Mouse (Mus musculus) midbrain, postnatal 0 days (tissue): ENCODE results near the gene Fto. TPM values are rescaled to one million over a fixed set of nuclear protein-coding genes. Genes with fewer than 3 reads are reported as not detected.

Experiments used
- ATAC-seq: fragments of 200-750 bp; cut with Nextera tagmentation; 2 replicates; pipeline ENCODE4 v1.8.0; 2017; ENCODE audit warnings: moderate number of reproducible peaks, mild to moderate bottlenecking, moderate TSS enrichment, moderate library complexity; ENCODE audit not compliant: low FRiP score
- DNase-seq: peaks from one replicate; pipeline ENCODE4 v3.0.0-alpha.2; 2015; ENCODE audit warnings: low spot score
- H3K27ac ChIP-seq: fragments of 300-500 bp; sonication (generic); 2 replicates; pipeline ENCODE4 v1.5.1; 2014; ENCODE audit warnings: low read depth, mild to moderate bottlenecking, low read length, mixed read lengths
- H3K27me3 ChIP-seq: fragments of 300-500 bp; sonication (generic); 2 replicates; pipeline ENCODE4 v1.6.1; 2014; ENCODE audit warnings: low read length, control low read depth, mixed read lengths; ENCODE audit not compliant: insufficient read depth
- H3K36me3 ChIP-seq: fragments of 300-500 bp; sonication (generic); 2 replicates; pipeline ENCODE4 v1.6.1; 2014; ENCODE audit warnings: low read length, control low read depth, mixed read lengths; ENCODE audit not compliant: insufficient read depth
- H3K4me1 ChIP-seq: fragments of 300-500 bp; sonication (generic); 2 replicates; pipeline ENCODE4 v1.6.1; 2014; ENCODE audit warnings: mild to moderate bottlenecking, control low read depth, antibody characterized with exemption, low read length, mixed read lengths; ENCODE audit not compliant: insufficient read depth
- H3K4me2 ChIP-seq: fragments of 300-500 bp; sonication (generic); 2 replicates; pipeline ENCODE4 v1.6.1; 2014; ENCODE audit warnings: low read depth, mild to moderate bottlenecking, low read length, mixed read lengths; ENCODE audit not compliant: poor library complexity, severe bottlenecking
- H3K4me3 ChIP-seq: fragments of 300-500 bp; sonication (generic); 2 replicates; pipeline ENCODE4 v1.5.1; 2014; ENCODE audit warnings: low read depth, mild to moderate bottlenecking, low read length, moderate library complexity
- H3K9ac ChIP-seq: fragments of 300-500 bp; sonication (generic); replicated peaks from 2 replicates; pipeline ENCODE4 v1.6.1; 2014; ENCODE audit warnings: mild to moderate bottlenecking, low read length, moderate library complexity, mixed read lengths; ENCODE audit not compliant: poor library complexity, severe bottlenecking
- H3K9me3 ChIP-seq: fragments of 300-500 bp; sonication (generic); 2 replicates; pipeline ENCODE4 v1.6.1; 2016; ENCODE audit warnings: low read length, control low read depth
- CTCF ChIP-seq: IDR thresholded peaks from 2 replicates; pipeline ENCODE4 v1.5.1; 2016; ENCODE audit warnings: antibody characterized with exemption, mild to moderate bottlenecking
- WGBS: fragments of 180-500 bp; shearing (Covaris S2); extraction: QIAGEN DNeasy Blood & Tissue Kit; methylation state at CpG from one replicate; pipeline ENCODE4 v1.1.7; 2014; 5-methylcytosine and 5-hydroxymethylcytosine counted together
- polyA plus RNA-seq: library from polyadenylated mRNA; unstranded; fragments of >200 nt; fragmentation: Nextera tagmentation; extraction: Ambion mirVana; gene quantifications from 2 replicates; pipeline ENCODE4 v1.2.1, GENCODE M21; 2015
- total RNA-seq: library from RNA; depleted of rRNA; stranded (reverse); fragments of >200 nt; gene quantifications from 2 replicates; pipeline ENCODE4 v1.2.3, GENCODE M21; 2014

The Fto gene
- total and polyA plus RNA-seq, 2 experiments from 2014 or later = 97.9 to 151 TPM

DNA sequence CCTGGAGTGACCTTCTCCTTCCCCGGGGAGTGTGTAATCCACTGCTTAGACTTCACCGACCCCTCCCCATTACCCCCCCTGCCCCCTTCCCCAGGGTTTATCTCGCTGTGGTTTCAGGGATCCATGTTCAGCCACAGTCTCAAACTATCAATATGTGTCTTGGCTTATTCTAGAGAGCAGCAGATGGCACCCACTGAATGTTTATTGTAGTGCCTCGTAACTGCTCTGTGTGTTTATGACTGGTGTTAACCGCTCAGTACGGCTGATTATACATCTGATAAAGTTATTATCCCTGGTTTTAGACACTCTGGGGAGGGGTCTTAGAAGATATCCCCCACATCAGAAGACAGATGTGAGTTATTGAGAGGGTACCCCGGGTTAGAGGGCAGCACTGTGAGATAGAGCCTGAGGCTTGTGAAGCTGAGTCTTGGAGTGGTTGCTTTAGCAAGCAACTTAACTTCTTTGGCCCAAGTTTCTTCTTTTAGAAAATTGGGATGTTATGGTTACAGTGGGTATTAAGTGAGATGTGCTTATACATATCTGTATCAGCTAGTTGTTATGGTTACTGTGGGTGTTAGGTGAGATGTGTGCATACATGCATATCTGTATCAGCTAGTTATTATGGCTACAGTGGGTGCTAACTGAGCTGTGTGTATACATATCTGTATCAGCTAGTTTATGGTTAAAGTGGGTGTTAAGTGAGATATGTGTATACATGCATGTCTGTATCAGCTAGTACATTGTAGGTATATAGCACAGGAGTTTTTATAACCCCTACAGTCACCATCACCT, 5.8 kb downstream of the Fto start:
- Histone ChIP-seq H3K27ac (no peak overlapping the region), H3K4me1 (peaks cover 8% of the 10 kb centered on the region; the same call in 1 of the 2 replicates), H3K36me3 (no peaks in the 10 kb centered on the region), H3K4me3 (no peak overlapping the region), H3K4me2 (no peak overlapping the region), H3K9ac (no peak overlapping the region), H3K27me3 (no peaks in the 10 kb centered on the region), H3K9me3 (no peaks in the 10 kb centered on the region)
- TF ChIP-seq CTCF = no peak
- 86% methylated on average over 7 of the region's 7 CpGs for WGBS
- no peak for DNase-seq
- ATAC-seq = no peak

DNA sequence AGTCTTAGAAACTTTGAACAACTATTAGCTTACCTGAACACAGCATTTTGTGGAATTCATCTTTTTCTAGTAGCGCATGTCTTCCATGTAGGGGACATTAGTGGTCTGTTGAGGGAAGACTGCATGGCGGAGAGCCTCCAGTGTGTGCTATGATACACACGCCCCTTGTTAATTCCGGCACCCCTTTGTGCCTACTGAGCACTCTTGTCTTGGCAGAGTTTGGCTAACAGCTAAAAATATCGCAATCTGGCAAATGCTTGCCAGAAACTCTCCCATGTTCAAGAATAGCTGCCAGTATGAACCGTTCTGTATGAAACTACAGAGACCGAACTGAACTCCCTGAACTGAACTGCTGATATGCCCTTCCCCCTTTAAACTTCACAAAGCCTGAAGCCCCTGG, 10.2 kb downstream of the Fto start:
- TF ChIP-seq CTCF = no peak
- WGBS = 65% methylated on average over 7 of the region's 7 CpGs
- no peak for DNase-seq
- no peaks in the 10 kb centered on the region for H3K4me1 ChIP-seq
- no peak overlapping the region for H3K27ac ChIP-seq
- H3K9ac ChIP-seq = no peak overlapping the region
- H3K27me3 ChIP-seq = no peaks in the 10 kb centered on the region
- H3K4me3 ChIP-seq = no peak overlapping the region
- no peak overlapping the region for H3K4me2 ChIP-seq
- no peak for ATAC-seq
- H3K9me3 ChIP-seq = no peaks in the 10 kb centered on the region
- H3K36me3 ChIP-seq = no peaks in the 10 kb centered on the region

DNA sequence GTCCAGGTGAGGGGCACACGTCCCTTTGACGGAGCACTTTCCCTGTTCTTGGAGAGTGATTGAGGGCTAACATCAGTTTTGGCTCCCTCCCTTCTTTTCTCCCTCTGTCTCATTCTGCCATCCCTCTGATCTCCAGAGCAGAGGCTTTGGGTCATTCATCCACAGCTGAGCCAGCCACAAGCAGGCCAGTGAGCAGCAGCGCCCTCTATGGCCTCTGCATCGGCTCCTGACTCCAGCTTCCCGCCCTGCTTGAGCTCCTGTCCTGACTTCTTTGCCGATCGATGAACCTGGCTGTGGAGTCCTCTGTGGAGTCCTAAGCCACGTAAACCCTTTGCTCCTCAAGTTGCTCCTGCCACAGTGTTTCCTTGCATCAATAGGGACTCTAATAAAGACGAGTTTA, 10.9 kb downstream of the Fto start:
- Histone ChIP-seq H3K36me3 (no peaks in the 10 kb centered on the region), H3K4me2 (no peak overlapping the region), H3K4me3 (no peak overlapping the region), H3K27me3 (no peaks in the 10 kb centered on the region), H3K4me1 (peaks cover 6% of the 10 kb centered on the region; the same call in 1 of the 2 replicates), H3K9me3 (no peaks in the 10 kb centered on the region), H3K27ac (no peak overlapping the region), H3K9ac (no peak overlapping the region)
- WGBS = 35% methylated on average over 9 of the region's 9 CpGs
- DNase-seq (no peak), ATAC-seq (no peak)
- peak; percentile 38 for TF ChIP-seq CTCF

DNA sequence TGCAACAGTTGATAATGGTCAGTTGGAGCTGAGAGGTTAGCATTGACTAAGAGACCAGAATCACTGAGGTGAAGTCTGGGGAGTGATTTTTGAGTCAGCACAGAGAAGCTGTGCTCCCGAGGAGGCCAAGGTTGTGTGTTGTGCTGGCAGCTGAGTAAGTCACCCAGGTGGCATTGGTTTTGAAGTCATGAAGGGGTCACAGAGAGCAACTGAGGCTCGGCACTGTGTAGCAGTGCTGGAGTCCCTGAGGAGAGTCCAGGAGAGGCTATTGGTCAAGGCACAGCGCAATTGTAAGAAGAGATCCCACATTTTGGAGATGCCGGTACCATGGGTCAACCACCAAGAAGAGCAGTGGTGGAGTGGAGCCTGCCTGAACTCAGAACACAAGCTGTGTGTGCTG, 11.6 kb downstream of the Fto start:
- no peak overlapping the region for H3K4me2 ChIP-seq
- H3K36me3 ChIP-seq = no peaks in the 10 kb centered on the region
- H3K27me3 ChIP-seq = no peaks in the 10 kb centered on the region
- no peaks in the 10 kb centered on the region for H3K9me3 ChIP-seq
- ATAC-seq = no peak
- TF ChIP-seq CTCF = no peak
- no peak for DNase-seq
- no peak overlapping the region for H3K4me3 ChIP-seq
- no peak overlapping the region for H3K9ac ChIP-seq
- WGBS = 90% methylated on average over 4 of the region's 4 CpGs
- no peak overlapping the region for H3K27ac ChIP-seq
- H3K4me1 ChIP-seq = peaks cover 12% of the 10 kb centered on the region

DNA sequence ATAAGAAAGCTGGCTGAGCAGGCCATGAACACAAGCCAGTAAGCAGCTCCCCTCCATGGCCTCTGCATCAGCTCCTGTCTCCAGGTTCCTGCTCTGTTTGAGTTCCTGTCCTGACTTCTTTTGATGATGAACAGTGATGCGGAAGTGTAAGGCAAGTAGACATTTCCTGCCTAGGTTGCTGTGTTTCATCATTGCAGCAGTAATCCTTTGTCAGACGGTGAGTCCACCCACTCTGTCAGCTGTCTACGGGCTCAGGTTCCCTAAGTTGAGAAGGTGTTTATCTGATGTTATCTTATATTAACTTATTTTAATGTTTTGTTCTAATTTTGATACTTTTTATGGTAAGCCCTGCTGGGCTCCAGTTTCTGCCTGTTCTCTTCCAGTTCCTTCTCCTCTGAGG, 12.7 kb downstream of the Fto start:
- H3K4me1 ChIP-seq = peaks cover 19% of the 10 kb centered on the region
- WGBS = 81% methylated on average over 3 of the region's 3 CpGs

DNA sequence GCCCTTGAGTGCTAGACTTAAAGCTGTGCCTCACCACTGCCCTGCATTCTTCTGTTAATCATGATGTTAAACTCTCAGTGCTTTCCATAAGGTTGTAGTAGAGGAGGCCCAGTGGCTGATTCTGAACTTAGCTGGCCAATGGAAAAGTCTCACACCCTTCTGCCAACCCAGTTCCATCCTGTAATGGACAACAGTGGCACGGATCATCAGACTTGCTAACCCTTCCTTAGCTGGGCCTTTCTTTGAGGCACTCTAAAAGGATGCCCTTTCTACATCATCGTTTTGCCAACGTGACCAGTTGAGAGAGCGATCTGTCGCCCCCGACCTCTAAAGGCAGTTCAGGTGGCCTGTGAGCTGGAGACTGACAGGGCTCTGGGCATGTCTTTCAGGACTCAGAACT, 13.6 kb downstream of the Fto start:
- H3K9me3 ChIP-seq = no peaks in the 10 kb centered on the region
- no peaks in the 10 kb centered on the region for H3K27me3 ChIP-seq
- ATAC-seq (no peak), DNase-seq (no peak)
- no peak overlapping the region for H3K4me2 ChIP-seq
- no peaks in the 10 kb centered on the region for H3K36me3 ChIP-seq
- no peak overlapping the region for H3K9ac ChIP-seq
- H3K27ac ChIP-seq = no peak overlapping the region
- 81% methylated on average over 6 of the region's 6 CpGs for WGBS
- no peak for TF ChIP-seq CTCF
- no peak overlapping the region for H3K4me3 ChIP-seq
- peaks cover 26% of the 10 kb centered on the region for H3K4me1 ChIP-seq

More for the DNA sequence above, 12.7 kb downstream of the Fto start:
- Histone ChIP-seq H3K4me2 (no peak overlapping the region), H3K9ac (no peak overlapping the region), H3K4me3 (no peak overlapping the region), H3K9me3 (no peaks in the 10 kb centered on the region), H3K36me3 (no peaks in the 10 kb centered on the region), H3K27ac (no peak overlapping the region), H3K27me3 (no peaks in the 10 kb centered on the region)
- no peak for TF ChIP-seq CTCF
- ATAC-seq = no peak
- no peak for DNase-seq
